Mouse (Mus musculus): ENCODE results near the gene Snx33.

Snx33 gene

DNA sequence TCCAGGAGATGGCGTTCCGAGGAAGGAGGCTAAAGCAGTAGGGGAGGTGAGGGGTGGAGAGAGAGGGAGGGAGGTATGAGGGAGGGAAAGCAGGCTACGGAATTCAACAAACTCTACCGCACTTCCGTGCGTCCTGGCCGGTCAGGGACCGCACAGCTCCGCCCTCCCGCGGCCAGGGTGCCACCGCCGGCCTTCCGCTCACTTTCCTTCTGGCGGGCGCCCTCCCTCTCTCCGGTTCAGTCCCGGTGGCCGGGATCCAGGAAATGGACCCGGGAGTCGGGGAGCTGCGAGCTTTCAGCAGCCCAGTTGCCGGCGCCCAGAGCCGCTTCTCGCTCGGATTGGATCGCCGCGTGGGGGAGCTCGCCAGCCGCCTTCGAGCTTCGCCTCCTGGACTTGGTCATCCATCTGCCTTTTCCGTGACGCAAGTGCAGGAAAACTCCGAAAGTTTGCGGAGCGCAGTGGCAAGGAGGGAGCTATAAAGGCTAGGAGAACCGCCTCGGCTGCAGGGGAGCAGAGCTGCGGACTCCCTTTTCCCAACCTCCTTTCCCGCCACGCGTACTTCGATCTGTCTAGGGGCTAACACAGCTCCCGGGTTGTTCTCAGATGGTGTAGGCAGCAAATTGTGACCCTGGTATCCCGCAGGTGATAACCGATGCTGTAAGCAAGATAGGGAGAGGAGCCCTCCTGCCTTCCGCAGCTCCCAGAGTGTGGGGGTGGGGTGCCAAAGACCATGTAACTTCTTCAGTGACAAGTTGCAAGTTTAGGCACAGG lies at the start of gene Snx33:
Gene Snx33 (minus strand): TSS at position 331 of the 771 bp plus-strand sequence.
- ChIA-PET CTCF (interaction anchor here (0.6 to 3.6 kb wide), 42 partner anchors 9 to 808 kb away, joined by 3 to 20 read pairs (median 4); partner anchors contain the start of genes Imp3 (in 2 of the 4), Man2c1 (in 2 of the 4), Rpp25 (in 1 of the 4) and Snupn (in 1 of the 4)), POLR2A (interaction anchor here (0.7 to 3.6 kb wide), 37 partner anchors 9 to 293 kb away, joined by 3 to 55 read pairs (median 5); partner anchors contain the start of genes Imp3 (in 4 of the 4), Man2c1 (in 3 of the 4), Snupn (in 3 of the 4) and Ptpn9 (in 2 of the 4))

DNA sequence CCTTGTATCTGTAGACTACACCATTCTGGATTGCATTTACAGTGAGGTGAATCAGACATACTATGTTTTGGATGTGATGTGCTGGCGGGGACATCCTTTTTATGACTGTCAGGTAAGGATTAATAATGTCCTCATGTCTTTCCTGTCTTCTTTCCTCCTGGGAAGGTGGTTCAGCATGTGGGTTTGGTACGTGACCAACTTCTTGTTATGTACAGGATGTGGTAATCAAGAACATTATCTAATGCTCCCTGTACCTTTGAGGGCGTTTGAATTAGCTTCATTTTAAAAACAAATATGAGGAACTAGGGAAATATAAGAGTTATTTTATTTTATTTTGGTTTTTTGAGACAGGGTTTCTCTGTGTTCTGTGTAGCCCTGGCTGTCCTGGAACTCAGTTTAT lies 47.0 kb upstream of the Snx33 start:
- ChIA-PET CTCF (interaction anchor here in 2 of 4 experiments (0.5 to 0.6 kb wide), 3 partner anchors 89 to 484 kb away, joined by 3 to 5 read pairs (median 3); no protein-coding TSS in a partner anchor), POLR2A (interaction anchor here in 2 of 4 experiments (1.1 to 3.1 kb wide), 4 partner anchors 9 to 102 kb away, joined by 4 to 19 read pairs (median 4); partner anchors contain the start of gene Snupn (in 1 of the 2))

DNA sequence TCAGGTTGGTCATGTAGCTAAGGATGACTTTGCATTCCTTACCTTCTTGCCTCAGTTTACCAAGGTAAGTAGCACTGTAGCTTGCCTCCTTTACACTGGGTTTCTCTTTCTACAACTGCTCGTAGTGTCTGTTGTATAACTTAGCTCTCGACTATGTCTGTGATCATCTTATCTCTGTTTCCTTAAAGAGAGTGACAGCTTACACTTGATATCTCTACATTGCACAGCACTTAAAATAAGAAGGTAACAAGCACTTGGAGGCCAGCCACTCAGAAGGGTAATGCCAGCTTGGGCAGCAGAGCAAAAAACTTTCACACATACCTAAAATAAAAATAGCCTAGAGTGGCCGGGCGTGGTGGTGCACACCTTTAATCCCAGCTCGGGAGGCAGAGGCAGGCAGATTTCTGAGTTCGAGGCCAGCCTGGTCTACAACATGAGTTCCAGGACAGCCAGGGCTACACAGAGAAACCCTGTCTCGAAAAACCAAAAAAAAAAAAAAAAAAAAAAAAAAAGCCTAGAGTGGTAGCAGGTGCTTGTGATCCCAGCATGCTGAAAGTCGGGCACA lies 45.9 kb upstream of the Snx33 start:
- ChIA-PET CTCF (interaction anchor here in 1 of 4 experiments (0.6 kb wide), 1 partner anchor 69 kb away, joined by 3 read pairs; no protein-coding TSS in a partner anchor), POLR2A (interaction anchor here in 3 of 4 experiments (0.7 to 3.1 kb wide), 5 partner anchors 10 to 117 kb away, joined by 3 to 19 read pairs (median 3); partner anchors contain the start of gene Snupn (in 2 of the 3))

DNA sequence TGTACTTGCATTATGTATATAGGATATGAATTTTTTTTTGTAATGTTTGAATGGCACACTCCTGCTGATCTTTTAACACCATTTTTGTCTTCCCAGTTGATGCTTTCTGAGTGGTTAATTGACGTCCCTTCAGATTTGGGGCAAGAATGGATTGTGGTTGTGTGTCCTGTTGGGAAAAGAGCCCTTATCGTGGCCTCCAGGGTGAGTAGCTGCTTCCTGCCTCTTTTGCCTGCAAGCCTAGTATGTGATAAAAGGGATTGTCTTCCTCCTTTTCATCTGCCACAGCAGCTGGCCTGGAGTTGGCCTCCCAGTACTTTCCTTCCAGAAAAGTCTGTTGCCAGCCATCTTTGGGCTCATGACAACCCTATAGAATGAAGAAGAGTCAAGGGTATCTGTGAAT lies 42.0 kb upstream of the Snx33 start:
- POLR2A ChIA-PET = no interaction called here
- CTCF ChIA-PET = interaction anchor here in 1 of 4 experiments (0.6 kb wide), 1 partner anchor 90 kb away, joined by 12 read pairs; no protein-coding TSS in a partner anchor

DNA sequence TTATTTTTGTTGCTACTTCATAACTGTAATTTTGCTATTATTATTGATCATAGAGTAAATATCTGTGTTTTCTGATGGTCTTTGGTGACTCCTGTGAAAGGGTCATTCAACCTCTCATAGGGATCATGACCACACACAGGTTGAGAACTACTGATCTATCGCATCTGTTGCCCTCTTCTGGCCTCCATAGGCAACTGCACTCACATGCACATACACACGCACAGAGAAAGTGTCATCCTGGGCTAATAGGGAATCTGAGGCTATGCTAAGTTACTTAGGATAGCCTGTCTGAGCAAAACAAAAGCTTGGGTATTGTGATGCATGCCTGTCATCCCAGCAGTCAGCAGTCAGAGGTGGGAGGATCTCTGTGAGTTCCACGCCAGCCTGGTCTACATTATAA lies 33.4 kb upstream of the Snx33 start:
- POLR2A ChIA-PET = interaction anchor here in 2 of 4 experiments (1.2 kb wide), 2 partner anchors 11 kb away, joined by 5 to 9 read pairs; partner anchors contain the start of gene Snupn (in 2 of the 2)
- CTCF ChIA-PET = interaction anchor here in 1 of 4 experiments (0.6 kb wide), 1 partner anchor 27 kb away, joined by 3 read pairs; no protein-coding TSS in a partner anchor

DNA sequence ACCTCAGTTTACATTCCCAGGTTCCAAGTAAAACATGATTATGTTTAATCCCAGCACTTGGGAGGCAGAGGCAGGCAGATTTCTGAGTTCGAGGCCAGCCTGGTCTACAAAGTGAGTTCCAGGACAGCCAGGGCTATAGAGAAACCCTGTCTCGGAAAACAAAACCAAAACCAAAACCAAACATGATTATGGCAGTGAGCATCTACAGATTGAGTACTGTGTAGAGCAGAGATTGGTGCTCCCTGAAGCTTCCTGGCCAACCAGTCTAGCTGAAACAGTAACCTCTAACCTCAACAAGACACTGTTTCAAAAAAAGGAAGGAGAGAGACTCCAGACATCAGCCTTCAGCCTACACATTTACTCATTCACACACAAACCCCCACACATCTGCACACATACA lies 30.5 kb upstream of the Snx33 start:
- CTCF ChIA-PET = no interaction called here
- POLR2A ChIA-PET = interaction anchor here in 1 of 4 experiments (0.5 kb wide), 1 partner anchor 17 kb away, joined by 3 read pairs; no protein-coding TSS in a partner anchor

DNA sequence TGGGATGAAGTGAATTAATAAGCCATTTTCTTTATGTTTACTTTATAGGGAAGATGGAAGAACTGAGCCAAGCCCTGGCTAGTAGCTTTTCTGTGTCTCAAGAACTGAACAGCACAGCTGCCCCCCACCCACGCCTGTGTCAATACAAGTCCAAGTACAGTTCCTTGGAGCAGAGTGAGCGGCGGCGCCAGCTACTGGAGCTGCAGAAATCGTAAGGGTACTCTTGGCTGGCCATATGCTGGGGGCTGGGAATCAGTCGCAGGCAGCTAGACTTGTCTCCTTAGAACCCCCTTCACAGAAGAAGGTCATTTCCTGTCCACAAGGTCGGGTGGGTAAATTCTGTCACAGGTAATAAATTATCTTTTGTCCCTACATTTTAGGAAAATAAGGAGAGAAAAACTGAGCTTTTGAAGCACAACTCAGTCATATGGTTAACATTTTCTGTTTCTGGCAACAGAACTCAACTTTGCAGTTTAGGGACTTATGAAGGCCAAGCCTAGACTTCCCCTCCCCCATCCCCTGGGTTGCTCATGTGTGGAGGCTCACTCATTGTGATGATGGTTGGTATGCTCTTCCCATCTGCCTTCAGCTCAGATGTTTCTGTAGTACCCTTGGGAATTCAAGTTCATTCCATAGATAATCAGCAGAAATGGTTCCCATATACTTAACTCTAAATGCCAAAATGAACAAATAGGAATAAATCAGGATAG lies 28.9 kb upstream of the Snx33 start:
- ChIA-PET POLR2A (interaction anchor here in 3 of 4 experiments (0.7 to 1.6 kb wide), 9 partner anchors 10 to 1589 kb away, joined by 3 to 4 read pairs (median 4); no protein-coding TSS in a partner anchor), CTCF (interaction anchor here in 3 of 4 experiments (0.6 to 1.2 kb wide), 6 partner anchors 26 to 640 kb away, joined by 3 to 14 read pairs (median 5); no protein-coding TSS in a partner anchor)

DNA sequence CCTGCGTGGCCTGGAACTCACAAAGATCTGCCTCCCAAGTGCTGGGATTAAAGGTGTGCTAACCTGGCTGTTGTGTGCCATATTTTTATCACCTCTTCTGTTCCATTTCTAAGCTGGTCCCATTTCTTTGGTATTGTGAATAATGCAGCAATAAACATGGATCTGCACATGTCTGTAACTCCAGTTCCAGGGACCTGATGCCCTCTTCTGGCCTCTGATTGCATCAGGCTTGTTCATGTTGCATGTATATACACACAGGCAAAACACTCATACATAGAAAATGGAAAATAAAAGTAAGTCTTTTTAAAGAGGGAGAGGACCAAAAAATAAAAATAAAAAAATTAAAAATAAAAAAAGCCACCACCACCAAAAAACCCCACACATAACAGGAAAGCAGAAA lies 25.4 kb upstream of the Snx33 start:
- ChIA-PET CTCF (interaction anchor here in 2 of 4 experiments (0.6 to 1.7 kb wide), 2 partner anchors 106 to 178 kb away, joined by 3 to 4 read pairs; no protein-coding TSS in a partner anchor), POLR2A (interaction anchor here in 1 of 4 experiments (0.7 to 3.2 kb wide), 2 partner anchors 26 to 946 kb away, joined by 4 to 12 read pairs; partner anchors contain the start of gene Snx33)

DNA sequence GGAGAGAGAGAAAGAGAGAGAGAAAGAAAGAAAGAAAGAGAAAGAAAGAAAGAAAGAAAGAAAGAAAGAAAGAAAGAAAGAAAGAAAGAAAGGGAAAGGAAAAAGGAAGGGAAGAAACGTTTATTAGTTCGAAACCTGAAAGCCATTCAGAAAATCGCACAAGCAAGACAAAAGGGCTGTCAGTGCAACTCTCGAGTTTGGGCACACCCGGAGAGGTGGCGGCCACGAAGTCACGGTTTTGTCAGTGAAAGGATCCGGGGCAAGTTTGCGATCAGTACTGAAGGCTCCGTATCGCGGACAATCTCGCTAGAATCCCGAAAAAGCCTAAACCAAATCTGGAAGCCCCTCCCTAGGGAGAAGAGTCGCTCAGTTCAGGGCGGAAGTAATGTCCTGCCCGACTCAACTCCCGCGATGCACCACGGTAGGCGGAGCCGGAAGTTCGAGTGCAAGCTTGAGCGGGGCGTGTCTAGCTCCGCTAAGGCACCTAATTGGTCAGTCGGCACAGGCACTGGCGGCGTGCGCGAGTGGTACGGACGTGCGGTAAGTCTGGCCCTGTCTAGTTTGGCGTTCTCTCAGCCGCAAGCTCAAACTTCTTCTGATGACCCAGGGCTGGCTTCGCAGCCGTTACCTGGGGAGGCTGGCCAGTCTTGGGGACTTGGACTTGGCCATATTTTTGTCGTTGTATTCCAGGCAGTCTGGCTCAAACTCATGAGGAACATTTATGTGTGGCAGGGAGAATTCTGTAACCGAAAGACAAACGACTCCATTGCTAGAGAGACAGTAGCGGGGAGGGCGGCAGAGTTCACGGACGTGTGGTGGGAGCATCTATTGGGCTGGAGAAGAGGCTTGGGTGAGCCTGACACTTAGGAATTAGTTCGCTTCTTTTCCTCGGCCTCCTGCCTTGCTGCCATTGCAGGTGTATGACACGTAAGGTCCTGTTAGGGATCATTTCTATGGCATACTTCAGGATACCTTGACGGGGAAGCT lies 22.5 kb upstream of the Snx33 start, which contains the start of gene Snupn:
Gene Snupn (plus strand): TSS at position 465 of the 987 bp plus-strand sequence.
- ChIA-PET POLR2A (interaction anchor here (0.5 to 3.2 kb wide), 128 partner anchors 8 to 1872 kb away, joined by 3 to 81 read pairs (median 4); partner anchors contain the start of genes Imp3 (in 3 of the 4), Man2c1 (in 3 of the 4), Ptpn9 (in 3 of the 4) and Sin3a (in 3 of the 4)), CTCF (interaction anchor here in 3 of 4 experiments (0.6 to 2.2 kb wide), 18 partner anchors 10 to 1295 kb away, joined by 3 to 11 read pairs (median 4); partner anchors contain the start of genes Imp3 (in 1 of the 3), Odf3l1 (in 1 of the 3), Ptpn9 (in 1 of the 3) and Snx33 (in 1 of the 3))

DNA sequence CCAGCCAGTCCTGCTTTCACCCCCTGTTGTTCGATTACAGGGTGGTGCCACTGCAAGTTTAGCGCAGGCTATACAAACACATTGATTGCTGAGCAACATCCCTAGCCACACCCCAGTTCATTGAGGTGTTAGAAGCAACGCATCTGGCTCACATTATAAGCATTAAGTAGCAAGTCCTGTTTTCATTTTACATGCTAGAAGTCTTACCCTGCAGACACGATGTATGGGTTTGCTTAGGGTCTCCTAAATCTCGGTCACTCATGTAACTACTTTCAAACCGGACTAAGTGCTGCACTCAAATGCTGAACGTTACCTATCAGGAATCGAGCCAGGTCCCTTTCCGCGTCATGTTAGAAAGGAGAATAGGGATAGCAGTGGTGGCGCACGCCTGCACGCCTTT lies 21.6 kb upstream of the Snx33 start:
- CTCF ChIA-PET = interaction anchor here in 2 of 4 experiments (0.6 to 1.8 kb wide), 2 partner anchors 58 to 235 kb away, joined by 5 read pairs; no protein-coding TSS in a partner anchor
- POLR2A ChIA-PET = interaction anchor here in 2 of 4 experiments (0.7 to 1.8 kb wide), 3 partner anchors 12 to 40 kb away, joined by 3 to 10 read pairs (median 3); partner anchors contain the start of gene Imp3 (in 2 of the 2)

DNA sequence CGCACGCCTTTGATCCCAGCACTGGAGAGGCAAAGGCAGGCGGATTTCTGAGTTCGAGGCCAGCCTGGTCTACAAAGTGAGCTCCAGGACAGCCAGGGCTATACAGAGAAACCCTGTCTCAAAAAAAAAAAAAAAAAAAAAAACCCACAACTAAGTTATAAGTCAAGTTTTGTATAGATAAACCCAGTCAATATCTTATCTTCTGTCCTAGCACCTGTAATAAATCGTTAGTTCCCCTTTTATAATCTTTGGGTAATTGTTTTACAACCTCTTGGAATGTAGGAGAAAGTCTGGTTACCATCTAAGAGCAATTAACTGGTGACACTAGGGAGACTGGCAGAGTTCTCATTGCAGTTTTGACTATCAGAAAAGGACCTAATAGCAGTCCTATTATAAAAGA lies 20.5 kb upstream of the Snx33 start:
- POLR2A ChIA-PET = interaction anchor here in 2 of 4 experiments (0.6 to 1.8 kb wide), 5 partner anchors 11 to 111 kb away, joined by 4 to 10 read pairs (median 5); partner anchors contain the start of gene Imp3 (in 1 of the 2)
- CTCF ChIA-PET = interaction anchor here in 2 of 4 experiments (0.6 to 1.8 kb wide), 4 partner anchors 12 to 182 kb away, joined by 3 to 5 read pairs (median 4); partner anchors contain the start of genes Imp3 (in 1 of the 2) and Snx33 (in 1 of the 2)

DNA sequence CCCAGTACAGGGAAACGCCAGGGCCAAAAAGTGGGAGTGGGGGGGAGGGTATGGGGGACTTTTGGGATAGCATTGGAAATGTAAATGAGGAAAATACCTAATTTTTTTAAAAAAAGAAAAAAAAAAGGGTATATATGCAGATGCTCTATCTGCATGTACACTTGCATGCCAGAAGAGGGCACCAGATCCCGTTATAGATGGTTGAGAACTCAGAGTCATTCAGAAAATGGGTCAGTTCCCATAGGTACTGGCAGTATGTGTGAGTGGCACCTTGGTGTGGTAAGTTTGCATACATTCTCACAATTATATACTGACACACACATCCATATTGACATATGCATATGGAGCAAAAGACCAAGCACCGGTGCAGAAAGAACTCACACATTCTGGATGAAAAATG lies 19.3 kb upstream of the Snx33 start:
- CTCF ChIA-PET = interaction anchor here in 3 of 4 experiments (0.6 to 1.6 kb wide), 13 partner anchors 11 to 790 kb away, joined by 3 to 9 read pairs (median 4); partner anchors contain the start of genes Commd4 (in 1 of the 3) and Man2c1 (in 1 of the 3)
- POLR2A ChIA-PET = interaction anchor here in 1 of 4 experiments (0.6 kb wide), 1 partner anchor 1808 kb away, joined by 3 read pairs; no protein-coding TSS in a partner anchor

DNA sequence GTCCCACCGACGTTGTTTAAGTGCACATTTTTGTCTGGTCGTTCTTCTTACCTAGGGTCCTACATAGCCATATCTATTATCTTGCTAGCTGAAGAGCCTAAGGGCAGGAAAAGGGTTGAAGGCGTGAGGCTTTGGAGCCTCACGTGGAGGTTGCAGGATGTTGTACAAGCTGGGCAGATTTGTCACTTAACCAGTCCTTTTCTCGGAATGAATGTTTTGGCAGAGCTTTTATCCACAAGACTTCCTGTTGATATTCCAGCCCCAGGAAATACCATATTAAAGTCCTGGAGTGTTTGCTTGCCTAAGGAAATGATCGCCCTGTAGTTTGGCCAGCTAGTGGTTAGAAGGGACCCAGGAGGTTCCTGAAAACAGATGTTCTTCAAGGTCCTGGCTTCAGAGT lies 10.2 kb upstream of the Snx33 start:
- ChIA-PET CTCF (interaction anchor here in 3 of 4 experiments (0.6 to 2.2 kb wide), 8 partner anchors 10 to 209 kb away, joined by 3 to 9 read pairs (median 6); partner anchors contain the start of genes Snx33 (in 3 of the 3), Neil1 (in 1 of the 3) and Snupn (in 1 of the 3)), POLR2A (interaction anchor here in 3 of 4 experiments (0.6 to 6.9 kb wide), 26 partner anchors 10 to 661 kb away, joined by 3 to 81 read pairs (median 8); partner anchors contain the start of genes Snx33 (in 3 of the 3), Ptpn9 (in 2 of the 3), Rpp25 (in 2 of the 3) and Snupn (in 2 of the 3))

DNA sequence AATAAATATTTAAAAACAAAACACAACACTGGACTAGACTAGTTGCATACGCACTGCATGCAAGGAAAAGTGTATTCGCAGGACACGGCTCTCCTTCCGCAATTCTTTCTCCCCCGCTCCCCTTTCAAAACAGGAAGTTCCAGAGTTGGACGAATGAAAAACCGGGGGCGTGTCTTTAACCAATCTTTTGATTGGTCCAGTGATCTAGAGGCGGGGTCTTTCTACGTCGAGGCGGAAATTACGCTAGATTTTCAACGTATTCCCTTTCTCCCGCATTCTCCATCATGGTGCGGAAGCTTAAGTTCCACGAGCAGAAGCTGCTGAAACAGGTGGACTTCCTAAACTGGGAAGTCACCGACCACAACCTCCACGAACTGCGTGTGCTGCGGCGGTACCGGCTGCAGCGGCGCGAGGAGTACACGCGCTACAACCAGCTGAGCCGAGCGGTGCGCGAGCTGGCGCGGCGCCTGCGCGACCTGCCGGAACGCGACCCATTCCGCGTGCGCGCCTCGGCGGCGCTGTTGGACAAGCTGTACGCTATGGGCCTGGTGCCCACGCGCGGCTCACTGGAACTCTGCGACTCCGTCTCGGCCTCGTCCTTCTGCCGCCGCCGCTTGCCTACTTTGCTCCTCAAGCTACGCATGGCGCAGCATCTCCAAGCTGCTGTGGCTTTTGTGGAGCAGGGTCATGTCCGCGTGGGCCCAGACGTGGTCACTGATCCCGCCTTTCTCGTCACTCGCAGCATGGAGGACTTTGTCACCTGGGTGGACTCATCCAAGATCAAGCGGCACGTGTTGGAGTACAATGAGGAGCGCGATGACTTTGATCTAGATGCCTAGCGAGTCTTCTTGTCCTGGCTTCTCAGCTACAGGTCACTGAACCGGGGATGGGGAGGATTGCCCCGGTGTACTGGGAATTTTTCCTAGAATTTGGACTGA lies 9.3 kb upstream of the Snx33 start, which contains the start of gene Imp3:
Gene Imp3 (plus strand): TSS at position 253 of the 938 bp plus-strand sequence.
- ChIA-PET CTCF (interaction anchor here (0.6 to 2.2 kb wide), 14 partner anchors 9 to 274 kb away, joined by 3 to 9 read pairs (median 5); partner anchors contain the start of genes Snx33 (in 3 of the 4), Snupn (in 2 of the 4), Neil1 (in 1 of the 4) and Ptpn9 (in 1 of the 4)), POLR2A (interaction anchor here (0.5 to 6.9 kb wide), 44 partner anchors 9 to 1319 kb away, joined by 3 to 81 read pairs (median 5); partner anchors contain the start of genes Snx33 (in 4 of the 4), Snupn (in 3 of the 4), Ptpn9 (in 2 of the 4) and Rpp25 (in 2 of the 4))
